Mouse (Mus musculus) stomach, postnatal 0 days (tissue): ENCODE data around the gene Lrrk1. TPM values are rescaled to one million over a fixed set of nuclear protein-coding genes. Genes with fewer than 3 reads are reported as not detected.

Experiments
- ATAC-seq: fragments of 200-750 bp; cut with Nextera tagmentation; 2 replicates; pipeline ENCODE4 v1.8.0; 2017; ENCODE audit not compliant: low FRiP score, low TSS enrichment
- DNase-seq: peaks from one replicate; pipeline ENCODE4 v3.0.0-alpha.2; 2016; ENCODE audit warnings: low spot score
- H3K27ac ChIP-seq: fragments of 300-500 bp; sonication (generic); replicated peaks from 2 replicates; pipeline ENCODE4 v1.5.1; 2014; ENCODE audit warnings: mild to moderate bottlenecking, control low read depth
- H3K27me3 ChIP-seq: fragments of 300-500 bp; sonication (generic); 2 replicates; pipeline ENCODE4 v1.6.1; 2014; ENCODE audit warnings: low read length; ENCODE audit not compliant: control insufficient read depth, insufficient read depth
- H3K36me3 ChIP-seq: fragments of 300-500 bp; sonication (generic); 2 replicates; pipeline ENCODE4 v1.6.1; 2014; ENCODE audit warnings: low read length, mixed read lengths; ENCODE audit not compliant: control insufficient read depth, insufficient read depth
- H3K4me1 ChIP-seq: fragments of 300-500 bp; sonication (generic); replicated peaks from 2 replicates; pipeline ENCODE4 v1.6.1; 2014; ENCODE audit warnings: antibody characterized with exemption; ENCODE audit not compliant: control insufficient read depth, insufficient read depth
- H3K4me2 ChIP-seq: fragments of 300-500 bp; sonication (generic); replicated peaks from 2 replicates; pipeline ENCODE4 v1.6.1; 2014; ENCODE audit warnings: low read depth, mild to moderate bottlenecking, control low read depth, moderate library complexity
- H3K4me3 ChIP-seq: fragments of 300-500 bp; sonication (generic); 2 replicates; pipeline ENCODE4 v1.5.1; 2014; ENCODE audit warnings: low read depth, low read length, control low read depth
- H3K9ac ChIP-seq: fragments of 300-500 bp; sonication (generic); 2 replicates; pipeline ENCODE4 v1.6.1; 2014; ENCODE audit warnings: mild to moderate bottlenecking, low read length, control low read depth, mixed read lengths
- H3K9me3 ChIP-seq: fragments of 300-500 bp; sonication (generic); 2 replicates; pipeline ENCODE4 v1.6.1; 2016; ENCODE audit warnings: low read length; ENCODE audit not compliant: control insufficient read depth
- CTCF ChIP-seq: IDR thresholded peaks from 2 replicates; pipeline ENCODE4 v1.5.1; 2016; ENCODE audit warnings: antibody characterized with exemption, low read depth, mild to moderate bottlenecking, moderate library complexity
- EP300 ChIP-seq: optimal IDR thresholded peaks from 2 replicates; pipeline ENCODE3; 2016; ENCODE audit warnings: antibody characterized with exemption
- WGBS: fragments of 180-500 bp; shearing (Covaris S2); extraction: QIAGEN DNeasy Blood & Tissue Kit; methylation state at CpG from one replicate; pipeline ENCODE4 v1.1.7; 2014; 5-methylcytosine and 5-hydroxymethylcytosine counted together
- polyA plus RNA-seq: library from polyadenylated mRNA; unstranded; fragments of >200 nt; fragmentation: Nextera tagmentation; extraction: Ambion mirVana; gene quantifications from 2 replicates; pipeline ENCODE4 v1.2.1, GENCODE M21; 2015

The Lrrk1 gene
- polyA plus RNA-seq, 1 experiment from 2014 or later = 9.2 TPM

DNA sequence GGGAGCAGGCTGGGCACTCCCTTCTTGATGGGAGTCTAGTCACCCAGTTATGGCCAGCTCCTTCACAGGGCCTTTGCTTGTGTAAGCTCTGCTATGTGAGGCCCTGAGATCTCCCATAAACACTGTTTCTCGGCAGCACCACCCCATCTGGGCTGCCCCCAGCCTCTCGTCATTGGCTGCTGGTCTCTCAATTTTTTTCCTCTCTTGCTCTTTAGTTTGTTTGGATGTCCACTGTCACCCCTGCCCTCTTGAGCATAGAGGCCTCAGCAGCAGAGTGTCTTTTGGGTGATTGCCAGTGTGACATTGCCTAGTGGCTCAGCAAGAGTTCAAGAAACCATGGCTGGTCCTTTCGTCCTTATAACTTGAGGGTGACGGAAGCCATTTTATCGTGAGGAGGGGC lies 130.9 kb downstream of the Lrrk1 start:
- H3K36me3 ChIP-seq = peaks cover 4% of the 10 kb centered on the region
- H3K27ac ChIP-seq = no peak overlapping the region
- H3K4me1 ChIP-seq = no peaks in the 10 kb centered on the region
- no peak for DNase-seq
- no peak for TF ChIP-seq CTCF
- TF ChIP-seq EP300 = no peak
- H3K9me3 ChIP-seq = no peaks in the 10 kb centered on the region
- 64% methylated on average over 5 of the region's 5 CpGs for WGBS
- no peak overlapping the region for H3K4me3 ChIP-seq
- ATAC-seq = no peak
- no peak overlapping the region for H3K9ac ChIP-seq
- H3K4me2 ChIP-seq = no peak overlapping the region
- H3K27me3 ChIP-seq = no peaks in the 10 kb centered on the region

DNA sequence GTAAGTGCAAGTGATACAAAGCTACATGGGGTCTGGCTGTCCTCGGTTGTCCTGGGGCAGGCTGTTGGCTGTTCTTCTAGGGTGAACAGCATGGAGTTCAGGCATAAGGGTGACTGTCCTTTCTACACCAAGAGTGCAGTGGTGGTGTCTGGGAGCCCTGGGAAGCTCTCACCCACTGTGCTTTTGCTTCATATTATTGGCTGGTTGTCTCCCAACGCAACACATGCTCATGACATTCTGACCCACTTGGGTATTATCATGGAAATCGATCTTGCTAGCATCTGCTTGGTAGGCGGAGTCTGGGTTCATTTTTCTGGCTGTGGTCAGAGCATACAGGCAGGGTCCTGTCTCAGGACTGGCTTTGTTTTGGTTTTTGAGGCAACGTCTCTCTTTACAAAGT lies 131.7 kb downstream of the Lrrk1 start:
- Histone ChIP-seq H3K36me3 (no peaks in the 10 kb centered on the region), H3K4me1 (no peaks in the 10 kb centered on the region), H3K4me2 (no peak overlapping the region), H3K27me3 (no peaks in the 10 kb centered on the region), H3K9me3 (no peaks in the 10 kb centered on the region), H3K27ac (no peak overlapping the region), H3K4me3 (no peak overlapping the region), H3K9ac (no peak overlapping the region)
- TF ChIP-seq CTCF (no peak), EP300 (no peak)
- DNase-seq (no peak), ATAC-seq (no peak)
- 80% methylated on average over 5 of the region's 5 CpGs for WGBS

DNA sequence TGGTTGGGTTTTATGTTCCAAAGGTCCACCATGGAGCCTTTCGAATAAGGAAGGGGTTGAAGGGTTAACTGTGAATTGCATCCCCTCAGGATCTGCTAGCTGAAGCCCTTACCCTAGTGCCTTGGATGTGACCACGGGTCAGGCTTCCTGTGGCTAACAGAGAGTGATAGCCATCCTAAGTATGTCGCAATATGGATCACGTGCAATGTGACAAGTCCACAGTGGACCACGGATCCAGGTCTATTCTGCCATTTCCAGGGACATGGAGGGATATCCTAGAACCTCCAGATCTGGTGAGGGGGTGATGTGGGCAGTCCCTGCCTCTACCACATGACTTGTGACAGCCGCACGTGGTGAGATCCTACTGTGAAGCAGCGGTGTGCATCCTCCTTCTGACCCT lies 133.2 kb downstream of the Lrrk1 start:
- Histone ChIP-seq H3K27me3 (no peaks in the 10 kb centered on the region), H3K4me3 (no peak overlapping the region), H3K9ac (no peak overlapping the region), H3K36me3 (no peaks in the 10 kb centered on the region), H3K9me3 (no peaks in the 10 kb centered on the region), H3K4me1 (no peaks in the 10 kb centered on the region), H3K4me2 (no peak overlapping the region), H3K27ac (no peak overlapping the region)
- ATAC-seq (no peak), DNase-seq (no peak)
- TF ChIP-seq EP300 (no peak), CTCF (no peak)
- 89% methylated on average over 8 of the region's 8 CpGs for WGBS

DNA sequence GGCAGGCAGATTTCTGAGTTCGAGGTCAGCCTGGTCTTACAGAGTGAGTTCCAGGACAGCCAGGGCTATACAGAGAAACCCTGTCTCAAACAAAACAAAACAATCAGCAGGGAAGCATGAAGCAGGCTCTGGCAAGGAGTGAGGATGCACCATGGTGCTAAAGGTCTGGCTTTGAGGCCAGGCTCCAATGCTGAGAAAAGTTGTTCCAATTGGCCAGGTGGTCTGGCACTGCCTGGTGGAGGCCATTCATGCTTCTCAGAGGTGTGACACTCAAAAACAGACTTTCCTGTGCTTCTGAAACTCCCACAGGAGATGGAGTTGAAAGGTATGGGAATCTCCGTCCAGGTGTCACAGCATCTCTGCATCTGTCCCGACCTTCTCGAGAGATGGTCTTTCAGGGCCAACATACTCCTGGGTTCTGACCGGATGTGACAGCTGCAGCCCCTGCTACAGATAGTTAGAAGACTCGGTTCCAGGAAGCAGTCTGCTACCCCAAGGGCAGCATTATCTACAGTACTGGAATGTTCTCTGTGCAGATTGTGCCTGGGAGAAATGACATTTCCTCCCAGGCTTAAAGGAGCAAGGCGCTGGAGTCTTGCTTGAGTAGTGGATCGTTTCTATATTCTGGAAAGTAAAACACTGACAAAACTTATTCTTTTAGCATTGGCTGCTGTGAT lies 134.0 kb downstream of the Lrrk1 start:
- H3K27ac ChIP-seq = no peak overlapping the region
- no peaks in the 10 kb centered on the region for H3K36me3 ChIP-seq
- H3K4me2 ChIP-seq = no peak overlapping the region
- 79% methylated on average over 8 of the region's 8 CpGs for WGBS
- no peak for TF ChIP-seq EP300
- TF ChIP-seq CTCF = no peak
- H3K27me3 ChIP-seq = no peaks in the 10 kb centered on the region
- no peaks in the 10 kb centered on the region for H3K4me1 ChIP-seq
- no peak overlapping the region for H3K4me3 ChIP-seq
- ATAC-seq = no peak
- H3K9ac ChIP-seq = no peak overlapping the region
- no peak for DNase-seq
- no peaks in the 10 kb centered on the region for H3K9me3 ChIP-seq

DNA sequence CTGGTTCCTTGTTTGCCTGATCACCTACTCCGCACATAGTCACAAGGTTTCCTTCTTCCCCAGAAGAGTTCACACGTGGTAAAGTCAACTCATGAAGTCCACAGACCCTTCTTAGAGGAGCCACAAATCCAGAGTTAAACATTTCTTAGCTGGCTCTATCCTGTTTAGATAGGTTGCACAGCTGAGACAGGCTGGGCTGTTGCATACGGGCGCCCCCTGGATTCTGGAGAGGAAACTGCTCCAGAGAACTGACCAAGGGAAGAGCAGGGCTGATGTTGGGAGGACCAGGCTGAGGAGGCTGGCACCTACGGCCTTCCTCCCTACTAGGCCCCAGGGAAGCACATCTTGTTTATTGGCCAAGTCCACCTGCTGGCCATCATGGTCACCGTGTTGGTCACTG lies 138.1 kb downstream of the Lrrk1 start:
- Histone ChIP-seq H3K27me3 (no peaks in the 10 kb centered on the region), H3K9ac (no peak overlapping the region), H3K9me3 (no peaks in the 10 kb centered on the region), H3K4me2 (no peak overlapping the region), H3K36me3 (no peaks in the 10 kb centered on the region), H3K27ac (no peak overlapping the region), H3K4me3 (no peak overlapping the region), H3K4me1 (no peaks in the 10 kb centered on the region)
- TF ChIP-seq CTCF (peak; percentile 92), EP300 (no peak)
- ATAC-seq (peak; percentile 82), DNase-seq (peak; percentile 82)
- 16% methylated on average over 6 of the region's 6 CpGs for WGBS

DNA sequence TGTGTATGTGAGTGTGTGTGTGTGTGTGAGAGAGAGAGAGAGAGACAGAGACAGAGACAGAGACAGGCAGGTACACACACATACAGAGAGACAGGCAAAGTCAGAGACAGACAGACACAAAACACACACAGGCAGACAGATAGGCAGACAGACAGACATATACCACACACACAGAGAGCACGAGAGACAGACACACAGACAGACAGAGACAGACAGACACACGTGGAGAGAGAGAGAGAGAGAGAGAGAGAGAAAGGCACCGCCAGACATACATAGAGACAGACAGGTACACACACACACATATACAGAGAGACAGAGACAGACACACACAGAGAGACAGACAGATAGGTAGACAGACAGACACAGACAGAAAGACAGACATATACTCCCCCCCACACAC lies 138.7 kb downstream of the Lrrk1 start:
- Histone ChIP-seq H3K4me1 (no peaks in the 10 kb centered on the region), H3K4me3 (no peak overlapping the region), H3K9ac (no peak overlapping the region), H3K9me3 (no peaks in the 10 kb centered on the region), H3K27me3 (no peaks in the 10 kb centered on the region), H3K36me3 (no peaks in the 10 kb centered on the region), H3K27ac (0 out of 2 replicates have a peak overlapping the region, but pooled peaks have one; percentile 1), H3K4me2 (no peak overlapping the region)
- 86% methylated on average over 3 of the region's 3 CpGs for WGBS
- ATAC-seq = 0 out of 2 replicates have a peak, but pooled peaks have one; percentile 14
- DNase-seq = no peak
- no peak for TF ChIP-seq EP300
